Mouse (Mus musculus): Measurements from ENCODE around the gene Fam49a.
A peak's percentile ranks its signal among the peaks of the same experiment; 100 is the strongest.
"Not testable (repeated sequence)": the region's sequence is repeated elsewhere in the genome, so short reads cannot be mapped to it uniquely, and the experiment has no call there.

Gene Fam49a

GRCm38 (mm10) chr12:12261987-12262971, at the start of gene Fam49a:
Fam49a (plus strand) TSS chr12:12262139.
- DNase-seq = peak; percentile 53

- no peak for DNase-seq
Observed at GRCm38 (mm10) chr12:12213536-12213935, 48.4 kb upstream of the Fam49a start.

DNA sequence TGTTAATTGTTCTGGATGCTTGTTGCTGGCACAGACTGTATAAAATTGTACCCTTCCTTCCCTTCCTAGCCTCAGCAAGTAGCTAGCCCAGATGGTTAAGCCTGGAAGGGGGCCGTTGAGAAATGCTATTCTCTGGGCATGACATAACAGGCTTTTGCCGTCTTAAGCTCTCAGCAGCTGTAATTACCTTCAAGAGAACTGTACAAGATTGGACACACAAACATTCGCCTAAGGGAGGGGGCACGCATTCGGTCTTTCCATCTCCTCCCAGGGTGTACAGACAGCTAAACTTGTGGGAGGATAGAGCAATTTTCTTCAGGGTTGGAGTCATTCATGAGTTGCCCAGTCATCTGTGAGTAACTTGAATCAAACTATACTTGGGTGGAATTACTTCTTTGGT, 43.0 kb upstream of the Fam49a start:
- DNase-seq = no peak

- DNase-seq = no peak
Observed at GRCm38 (mm10) chr12:12220755-12221496, 41.0 kb upstream of the Fam49a start.

- no peak for DNase-seq
Observed at GRCm38 (mm10) chr12:12222585-12223290, 39.2 kb upstream of the Fam49a start.

DNA sequence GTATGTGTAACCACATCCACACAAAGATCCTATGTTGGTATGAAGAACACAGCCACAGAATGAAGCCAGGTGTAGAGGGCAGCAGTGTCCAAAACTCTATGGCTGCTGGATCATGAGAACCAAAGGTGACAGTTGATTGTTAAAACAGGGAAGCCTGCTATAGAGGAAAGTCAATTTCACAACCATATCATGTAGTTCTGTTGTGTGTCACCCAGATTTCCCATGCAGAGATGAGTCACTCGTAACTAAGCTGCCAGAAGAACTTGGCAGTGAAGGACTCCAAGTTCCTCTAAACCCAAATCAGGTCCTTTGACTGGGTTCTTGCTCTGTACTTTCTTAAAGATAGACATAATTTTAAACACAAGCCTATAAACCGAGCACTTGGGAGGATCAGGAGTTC, 38.6 kb upstream of the Fam49a start:
- no peak for DNase-seq

- DNase-seq = no peak
Observed at GRCm38 (mm10) chr12:12225706-12226105, 36.2 kb upstream of the Fam49a start.

GRCm38 (mm10) chr12:12227594-12227993, 34.3 kb upstream of the Fam49a start:
- no peak for DNase-seq

GRCm38 (mm10) chr12:12230031-12230557, 31.8 kb upstream of the Fam49a start:
- DNase-seq = no peak

DNA sequence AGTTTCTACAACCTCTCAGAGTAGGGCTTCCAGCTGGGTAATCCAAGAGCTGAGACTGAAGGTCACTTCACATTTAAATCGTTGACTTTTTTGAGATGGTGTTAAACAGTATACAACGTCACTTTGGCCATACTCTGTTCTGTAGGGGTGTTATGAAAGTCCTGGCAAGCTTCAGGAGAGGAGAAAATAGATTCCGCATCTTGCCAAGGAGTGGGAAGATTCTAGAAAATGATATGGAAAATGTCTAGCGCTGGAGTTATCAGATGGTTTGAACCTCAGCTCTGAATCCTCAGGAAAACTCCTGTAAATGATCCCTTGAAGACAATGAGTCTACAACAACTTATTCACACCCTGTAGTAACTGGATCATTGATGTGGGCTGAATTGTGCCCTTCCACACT, 29.8 kb upstream of the Fam49a start:
- DNase-seq = no peak

- DNase-seq = no peak
Observed at GRCm38 (mm10) chr12:12236978-12237377, 25.0 kb upstream of the Fam49a start.

- no peak for DNase-seq
Observed at GRCm38 (mm10) chr12:12239502-12239901, 22.4 kb upstream of the Fam49a start.

GRCm38 (mm10) chr12:12243148-12243547, 18.8 kb upstream of the Fam49a start:
- DNase-seq = no peak

DNA sequence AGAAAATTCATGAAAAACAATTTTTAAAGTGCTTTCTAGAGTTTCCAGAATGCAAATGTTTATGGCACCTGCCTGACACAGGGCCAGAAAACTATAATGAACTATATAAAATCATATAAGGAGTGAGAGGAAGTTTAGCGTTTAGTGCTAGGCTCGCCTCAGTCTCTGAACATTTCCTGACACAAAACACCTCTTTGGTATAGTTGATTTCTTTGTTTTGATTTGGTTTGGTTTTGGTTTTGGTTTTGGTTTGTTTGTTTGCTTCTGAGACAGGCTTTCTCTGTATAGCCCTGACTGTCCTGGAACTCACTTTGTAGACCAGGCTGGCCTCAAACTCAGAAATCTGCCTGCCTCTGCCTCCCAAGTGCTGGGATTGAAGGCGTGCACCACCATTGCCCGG, 14.9 kb upstream of the Fam49a start:
- not testable (repeated sequence) for DNase-seq

GRCm38 (mm10) chr12:12249521-12249920, 12.4 kb upstream of the Fam49a start:
- no peak for DNase-seq

GRCm38 (mm10) chr12:12253526-12253925, 8.4 kb upstream of the Fam49a start:
- no peak for DNase-seq

GRCm38 (mm10) chr12:12254139-12254538, 7.8 kb upstream of the Fam49a start:
- no peak for DNase-seq

GRCm38 (mm10) chr12:12260979-12261960, 669 bp upstream of the Fam49a start:
- DNase-seq = peak; percentile 17

DNA sequence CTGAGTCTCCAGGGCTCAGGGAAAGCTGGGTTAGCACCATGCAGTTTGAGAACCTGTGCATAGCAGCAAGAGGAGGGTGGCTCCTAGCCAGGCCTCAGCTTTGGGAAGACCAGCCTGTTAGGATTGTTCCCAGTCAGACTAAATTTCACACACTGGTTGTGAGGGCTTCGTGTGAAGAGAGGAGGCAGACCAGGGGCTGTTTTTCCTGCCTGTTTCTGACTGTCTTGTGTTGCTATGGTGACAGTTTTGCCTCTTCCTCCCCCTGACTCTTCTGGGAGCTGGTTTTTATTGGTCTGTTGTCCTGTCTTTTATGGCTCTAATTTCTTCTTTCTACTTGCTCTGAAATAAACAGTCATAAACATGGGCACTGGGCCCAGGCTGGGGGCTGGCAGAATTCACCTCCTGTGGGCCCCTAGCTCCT, 1.4 kb downstream of the Fam49a start:
- no peak for DNase-seq

GRCm38 (mm10) chr12:12264151-12264550, 2.2 kb downstream of the Fam49a start:
- no peak for DNase-seq

DNA sequence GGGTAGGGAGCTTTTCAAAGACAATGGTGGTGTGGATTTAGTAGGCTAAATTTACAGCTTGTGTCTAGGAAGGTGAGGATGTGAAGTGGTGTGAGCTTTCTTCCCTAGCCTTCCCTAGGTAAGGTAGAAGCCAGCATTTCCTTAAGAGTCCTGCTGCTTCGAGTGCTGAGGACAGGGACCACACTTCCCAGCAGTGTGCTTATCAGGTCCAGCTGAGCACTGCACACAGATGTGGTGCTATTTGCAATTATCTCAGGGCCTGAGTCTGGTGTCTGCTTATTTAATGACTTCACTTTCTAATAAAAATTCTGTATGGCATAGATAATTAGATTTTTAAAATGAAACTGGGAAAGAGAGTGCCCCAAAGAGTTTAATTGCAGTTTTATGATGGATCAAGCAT, 4.6 kb downstream of the Fam49a start:
- no peak for DNase-seq

- no peak for DNase-seq
Observed at GRCm38 (mm10) chr12:12270495-12270894, 8.6 kb downstream of the Fam49a start.
